Mouse (Mus musculus) neural tube, embryonic 10.5 days (tissue): ENCODE measurements at regions not wholly inside any gene's neighbourhood (a gene's known extent, or its start where the extent isn't known, plus 50 kb on each side); places are given as distances from the start of the nearest gene placed in this dataset.

Experiments
- DNase-seq: peaks from one replicate; pipeline ENCODE4 v3.0.0-alpha.2; 2017; ENCODE audit warnings: low spot score; ENCODE audit errors: extremely low spot score

GRCm38 (mm10) chr4:84099071-84099470 is 573.7 kb downstream of the Ccdc171 start:
- no peak for DNase-seq

- DNase-seq = no peak
Measured at GRCm38 (mm10) chr4:84101923-84102322, 573.2 kb downstream of the Bnc2 start.

GRCm38 (mm10) chr4:84102736-84103135 is 572.3 kb downstream of the Bnc2 start:
- no peak for DNase-seq

GRCm38 (mm10) chr4:84108592-84108991 is 566.5 kb downstream of the Bnc2 start:
- DNase-seq = no peak

GRCm38 (mm10) chr4:84109771-84110503 is 565.1 kb downstream of the Bnc2 start:
- DNase-seq = peak; percentile 58

GRCm38 (mm10) chr4:84114162-84115040 is 560.7 kb downstream of the Bnc2 start:
- DNase-seq = no peak

GRCm38 (mm10) chr4:84118284-84118919 is 556.7 kb downstream of the Bnc2 start:
- no peak for DNase-seq

- no peak for DNase-seq
Measured at GRCm38 (mm10) chr4:84119616-84120015, 555.5 kb downstream of the Bnc2 start.

GRCm38 (mm10) chr4:84120330-84120729 is 554.7 kb downstream of the Bnc2 start:
- DNase-seq = no peak

- DNase-seq = no peak
Measured at GRCm38 (mm10) chr4:84121442-84121841, 553.6 kb downstream of the Bnc2 start.

- DNase-seq = no peak
Measured at GRCm38 (mm10) chr4:84126400-84126799, 548.7 kb downstream of the Bnc2 start.

- no peak for DNase-seq
Measured at GRCm38 (mm10) chr4:84127380-84127779, 547.7 kb downstream of the Bnc2 start.

GRCm38 (mm10) chr4:84130840-84131547 is 544.1 kb downstream of the Bnc2 start:
- no peak for DNase-seq

GRCm38 (mm10) chr4:84135740-84136139 is 539.3 kb downstream of the Bnc2 start:
- DNase-seq = no peak

- DNase-seq = peak; percentile 26
Measured at GRCm38 (mm10) chr4:84137171-84137919, 537.7 kb downstream of the Bnc2 start.

- DNase-seq = no peak
Measured at GRCm38 (mm10) chr4:84149149-84150050, 525.7 kb downstream of the Bnc2 start.

GRCm38 (mm10) chr4:84150698-84151097 is 524.4 kb downstream of the Bnc2 start:
- no peak for DNase-seq

- DNase-seq = no peak
Measured at GRCm38 (mm10) chr4:84151247-84151646, 523.8 kb downstream of the Bnc2 start.

GRCm38 (mm10) chr4:84151971-84152450 is 523.1 kb downstream of the Bnc2 start:
- DNase-seq = no peak
